Mouse (Mus musculus): ENCODE results near the gene Olfr410. TPM values are rescaled to one million over a fixed set of nuclear protein-coding genes. Genes with fewer than 3 reads are reported as not detected.
A peak's percentile ranks its signal among the peaks of the same experiment; 100 is the strongest.

Olfr410 gene
- not detected in 2 replicates for polyA plus RNA-seq (2012; rRNA removed)

GRCm38 (mm10) chr11:74337931-74338330, at the start of gene Olfr410:
TSS of gene Olfr410 (minus strand) at chr11:74338031.
- DNase-seq (ENCODE audit: low read depth, low spot score), result no peak
- 73% methylated on average over 6 of the region's 6 CpGs for WGBS

- WGBS, result 72% methylated on average over 5 of the region's 5 CpGs
- DNase-seq (ENCODE audit: low read depth, low spot score), result no peak
Observed at GRCm38 (mm10) chr11:74387203-74387602, 49.4 kb upstream of the Olfr410 start.

GRCm38 (mm10) chr11:74385674-74386073, 47.8 kb upstream of the Olfr410 start:
- no peak for DNase-seq (ENCODE audit: low read depth, low spot score)
- WGBS, result 61% methylated on average over 9 of the region's 9 CpGs

GRCm38 (mm10) chr11:74379166-74379873, 41.5 kb upstream of the Olfr410 start:
- 22% methylated on average over 4 of the region's 4 CpGs for WGBS
- DNase-seq (ENCODE audit: low read depth, low spot score), result no peak

- 63% methylated on average over 3 of the region's 3 CpGs for WGBS
- DNase-seq (ENCODE audit: low read depth, low spot score), result no peak
Observed at GRCm38 (mm10) chr11:74376847-74377246, 39.0 kb upstream of the Olfr410 start.

GRCm38 (mm10) chr11:74371393-74372100, 33.7 kb upstream of the Olfr410 start:
- peak; percentile 42 for DNase-seq (ENCODE audit: low read depth, low spot score)
- 14% methylated on average over 22 of the region's 22 CpGs for WGBS

GRCm38 (mm10) chr11:74361769-74362168, 23.9 kb upstream of the Olfr410 start, which contains the start of gene Olfr412:
TSS of gene Olfr412 (plus strand) at chr11:74362069.
- no peak for DNase-seq (ENCODE audit: low read depth, low spot score)
- WGBS, result 60% methylated on average over 1 of the region's 1 CpGs

GRCm38 (mm10) chr11:74352550-74352949, 14.7 kb upstream of the Olfr410 start, which contains the start of gene Olfr411:
TSS of gene Olfr411 (minus strand) at chr11:74352650.
- WGBS, result 83% methylated on average over 3 of the region's 3 CpGs

GRCm38 (mm10) chr11:74328781-74329180, 9.1 kb downstream of the Olfr410 start:
- DNase-seq (ENCODE audit: low read depth, low spot score), result no peak

More at GRCm38 (mm10) chr11:74352550-74352949, 14.7 kb upstream of the Olfr410 start, which contains the start of gene Olfr411:
- DNase-seq (ENCODE audit: low read depth, low spot score), result no peak

- WGBS, result 69% methylated on average over 2 of the region's 2 CpGs
- no peak for DNase-seq (ENCODE audit: low read depth, low spot score)
Observed at GRCm38 (mm10) chr11:74326044-74326443, 11.8 kb downstream of the Olfr410 start.

- 73% methylated on average over 2 of the region's 2 CpGs for WGBS
- DNase-seq (ENCODE audit: low read depth, low spot score), result no peak
Observed at GRCm38 (mm10) chr11:74287256-74287655, 50.6 kb downstream of the Olfr410 start.

GRCm38 (mm10) chr11:74283436-74283835, 54.4 kb downstream of the Olfr410 start, which contains the start of gene Olfr59:
TSS of gene Olfr59 (plus strand) at chr11:74283736.
- WGBS, result 42% methylated on average over 2 of the region's 2 CpGs
- DNase-seq (ENCODE audit: low read depth, low spot score), result no peak

Other genes starting within 250 kb of the Olfr410 start
- not detected in 2 replicates for gene Olfr401, start 224.3 kb downstream of the Olfr410 start, polyA plus RNA-seq (2012; rRNA removed)
- not detected in 2 replicates for gene Olfr402, start 184.5 kb downstream of the Olfr410 start, polyA plus RNA-seq (2012; rRNA removed)
- gene Olfr403, start 151.8 kb downstream of the Olfr410 start, polyA plus RNA-seq (2012; rRNA removed), result not detected in 2 replicates
- gene Olfr43, start 126.7 kb downstream of the Olfr410 start, polyA plus RNA-seq (2012; rRNA removed), result not detected in 2 replicates
- gene Olfr406, start 78.2 kb downstream of the Olfr410 start, polyA plus RNA-seq (2012; rRNA removed), result not detected in 2 replicates
- not detected in 2 replicates for gene Olfr59, start 54.3 kb downstream of the Olfr410 start, polyA plus RNA-seq (2012; rRNA removed)
- not detected in 2 replicates for gene Olfr411, start 14.6 kb upstream of the Olfr410 start, polyA plus RNA-seq (2012; rRNA removed)
- gene Olfr412, start 24.0 kb upstream of the Olfr410 start, polyA plus RNA-seq (2012; rRNA removed), result not detected in 2 replicates

All from large intestine, adult 2 months (tissue).